In the genomic region with DNA sequence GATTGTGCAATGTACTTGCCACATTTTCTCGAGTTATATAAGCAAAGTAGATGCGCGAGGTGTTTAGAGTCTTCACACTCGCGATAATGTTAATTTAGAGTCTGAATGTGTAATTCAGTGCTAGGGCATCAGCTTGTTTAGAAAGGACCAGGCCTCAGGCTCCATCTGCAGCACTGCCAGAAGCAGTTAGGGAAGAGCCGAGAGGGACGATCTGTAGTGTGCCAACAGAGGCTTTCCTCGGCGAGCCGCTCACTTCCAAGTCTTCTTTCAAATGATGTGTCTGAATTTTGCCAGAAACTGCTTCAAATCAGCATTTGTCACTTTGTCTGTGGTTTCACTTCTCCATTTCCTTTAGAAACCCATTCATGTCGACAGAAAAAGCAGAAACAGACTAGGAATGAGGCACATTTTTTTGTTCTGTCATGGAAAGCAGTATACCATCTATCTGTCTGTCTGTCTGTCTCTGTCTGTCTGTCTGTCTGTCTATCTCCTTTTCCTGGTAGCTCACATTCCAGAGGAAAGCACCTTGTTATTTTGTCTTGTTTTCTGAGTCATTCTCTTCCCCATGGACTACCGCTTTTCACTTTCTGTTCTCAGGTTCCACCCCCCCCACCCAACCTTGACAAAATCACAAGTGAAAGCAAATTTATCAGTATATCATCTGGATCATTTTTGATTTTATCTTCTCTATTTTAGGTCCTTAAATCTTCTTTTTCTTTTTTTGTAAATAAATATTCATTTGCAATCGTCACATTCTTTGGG, we compare ENCODE assay signal across 1 mouse cellular context.
TF ChIP-seq lines count a peak whose summit lies in the region.

No protein-coding gene starts in this region.

TF ChIP-seq in CH12.LX, 34 proteins besides CTCF, POLR2A, EP300 and RAD21 (continued from another document):
- TF ChIP-seq SIN3A (IDR thresholded peaks at IDR 0.05; ENCODE audit: low read length) (peak; percentile 25; the same call in 1 of the 2 replicates), RCOR1 (conservative IDR thresholded peaks at IDR 0.05; ENCODE audit: low read depth, low read length) (peak; percentile 81; the same call in 1 of the 2 replicates), IRF4 (IDR thresholded peaks at IDR 0.05; ENCODE audit: low read depth, low read length) (peak; percentile 92), CHD2 (IDR thresholded peaks at IDR 0.05; ENCODE audit: low read length) (0 out of 2 replicates have a peak, but pooled peaks have one; percentile 14), PAX5 (IDR thresholded peaks at IDR 0.05; ENCODE audit: low read length) (no peak), MXI1 (IDR thresholded peaks at IDR 0.05; ENCODE audit: low read depth, low read length) (peak; percentile 40; the same call in 1 of the 2 replicates), HCFC1 (IDR thresholded peaks at IDR 0.05; ENCODE audit: low read depth, low read length) (no peak), SMC3 (IDR thresholded peaks at IDR 0.05; ENCODE audit: low read depth, low read length) (no peak), JUN (IDR thresholded peaks at IDR 0.05; ENCODE audit: insufficient read depth, low read depth, low read length) (no peak; the same call in 1 of the 2 replicates), ETS1 (conservative IDR thresholded peaks at IDR 0.05; ENCODE audit: low read depth, low read length) (peak; percentile 49; the same call in 1 of the 2 replicates), ZNF384 (IDR thresholded peaks at IDR 0.05; ENCODE audit: low read depth, low read length) (peak; percentile 60; the same call in 1 of the 2 replicates), MAFK (IDR thresholded peaks at IDR 0.05; ENCODE audit: insufficient replicate concordance, low read length) (peak; percentile 62; the same call in 1 of the 2 replicates)
